Mouse (Mus musculus): ENCODE data around the gene Nav2.
A peak's percentile ranks its signal among the peaks of the same experiment; 100 is the strongest.

Gene Nav2

DNA sequence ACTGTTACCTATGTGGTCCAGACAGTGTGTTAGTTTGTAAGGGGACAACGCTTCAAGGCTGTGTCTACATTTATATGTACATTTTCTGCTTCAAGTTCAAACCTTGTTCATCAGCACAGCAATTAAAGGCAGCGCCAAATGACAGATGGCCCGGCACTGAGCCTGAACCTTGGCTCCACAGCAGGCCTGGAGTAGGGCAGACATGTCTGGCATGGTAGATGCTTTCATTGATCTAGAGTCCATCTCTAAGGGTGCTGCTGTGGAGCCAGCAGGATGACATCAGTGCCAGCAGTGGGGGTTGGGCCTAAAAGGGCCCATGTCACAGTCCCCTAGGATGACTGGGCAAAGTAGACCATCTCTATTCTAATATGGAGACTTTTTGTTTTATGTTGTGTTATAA is 186.0 kb downstream of the Nav2 start:
- peak in 1 of 2 experiments; percentile 66 for DNase-seq (ENCODE audit: low spot score in 2 of 2)

DNA sequence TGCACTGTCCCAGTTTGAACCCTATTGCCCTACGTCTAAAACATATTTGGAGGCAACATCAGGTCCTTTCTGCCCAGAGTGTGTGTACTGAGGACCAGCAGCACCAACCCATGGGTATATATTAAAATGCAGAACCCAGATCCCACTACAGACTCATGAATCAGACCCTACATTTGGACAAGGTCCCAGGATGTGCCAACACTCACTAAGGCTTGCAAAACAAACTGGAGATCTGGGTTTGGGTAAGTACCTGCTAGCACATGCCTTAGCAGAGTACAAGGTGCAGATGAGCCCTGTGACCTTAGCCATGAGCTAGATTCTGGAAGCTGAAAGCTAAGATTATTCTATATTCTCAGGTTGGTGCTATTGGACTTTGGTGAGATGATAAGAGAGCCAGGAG is 192.8 kb downstream of the Nav2 start:
- no peak for DNase-seq (ENCODE audit: low spot score in 2 of 2)

DNA sequence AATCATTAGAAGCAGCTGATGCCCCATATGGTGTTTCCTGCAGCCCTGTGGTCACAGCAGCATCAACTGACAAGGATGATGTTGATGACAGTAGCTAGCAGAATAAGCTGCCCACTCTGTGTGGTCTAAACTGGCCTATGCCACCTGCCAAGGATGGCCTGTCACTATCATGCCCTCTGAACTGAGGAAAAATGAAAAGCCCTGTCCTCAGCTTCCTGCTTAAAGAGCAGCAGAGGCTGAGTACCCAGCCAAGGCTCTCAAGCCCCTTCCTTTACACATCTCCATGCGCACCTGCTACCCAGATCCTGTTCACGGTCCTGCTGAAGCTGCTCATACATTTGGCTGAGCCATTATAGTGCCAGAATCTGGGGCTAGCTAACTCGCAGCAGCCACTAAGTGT is 193.7 kb downstream of the Nav2 start:
- DNase-seq (ENCODE audit: low spot score in 2 of 2): peak in 1 of 2 experiments; percentile 42

DNA sequence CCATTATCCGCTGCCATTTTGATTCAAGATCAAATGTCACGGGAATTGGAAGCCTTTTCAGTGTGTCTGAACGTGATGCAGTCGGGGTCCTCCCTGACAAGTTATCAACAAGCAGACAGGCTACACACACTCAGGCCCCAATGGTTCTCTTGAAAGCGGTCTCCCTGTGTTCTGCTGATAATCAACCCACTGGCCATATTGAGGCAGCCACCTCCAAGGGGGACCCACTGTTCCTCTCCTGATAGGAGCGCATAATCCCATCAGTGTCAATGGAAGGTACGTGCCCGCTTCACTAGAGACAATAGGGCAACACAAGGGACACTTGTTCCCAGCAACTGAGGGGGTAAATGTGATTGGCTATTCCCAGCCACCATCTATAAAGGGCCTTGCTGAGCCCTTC is 195.9 kb downstream of the Nav2 start:
- no peak for DNase-seq (ENCODE audit: low spot score in 2 of 2)

DNA sequence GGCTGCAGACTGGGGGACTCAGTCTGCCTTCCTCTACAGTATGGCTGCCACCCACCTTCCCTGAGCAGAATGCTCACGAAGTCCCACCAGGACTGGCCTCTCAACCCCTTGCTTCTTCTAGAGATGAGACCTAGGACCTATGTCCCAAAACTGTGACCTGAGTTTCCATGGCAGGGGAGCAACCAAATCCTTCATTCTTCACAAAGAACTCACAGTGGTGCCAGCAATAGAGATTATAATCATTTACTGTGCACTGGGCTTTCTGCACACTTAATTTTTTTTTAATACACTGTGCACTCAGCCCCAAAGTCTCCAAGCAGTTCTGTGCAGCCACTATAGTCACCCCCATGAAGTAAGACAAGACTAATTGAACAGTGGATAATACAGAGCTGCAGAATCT is 196.3 kb downstream of the Nav2 start:
- no peak for DNase-seq (ENCODE audit: low spot score in 2 of 2)

DNA sequence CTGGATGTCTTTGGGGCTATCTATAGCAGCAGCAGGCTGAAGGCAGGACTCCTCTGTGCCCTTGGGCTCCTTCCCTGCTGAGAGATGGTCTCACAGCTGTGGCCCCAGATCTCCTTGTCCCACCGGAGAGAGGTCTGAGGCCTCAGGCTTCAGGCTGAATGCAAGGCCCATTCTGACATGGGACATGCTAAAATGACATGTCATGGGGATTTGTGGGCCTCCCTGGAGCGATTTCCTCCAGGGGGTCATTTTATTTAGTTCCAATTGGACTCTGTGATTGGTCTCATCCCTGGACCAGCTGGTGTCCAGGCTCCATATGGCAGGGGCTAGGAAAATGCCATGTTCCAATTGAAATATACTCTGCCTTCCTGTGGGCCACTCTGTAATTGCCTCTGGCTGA is 197.0 kb downstream of the Nav2 start:
- DNase-seq (ENCODE audit: low spot score in 2 of 2): no peak

DNA sequence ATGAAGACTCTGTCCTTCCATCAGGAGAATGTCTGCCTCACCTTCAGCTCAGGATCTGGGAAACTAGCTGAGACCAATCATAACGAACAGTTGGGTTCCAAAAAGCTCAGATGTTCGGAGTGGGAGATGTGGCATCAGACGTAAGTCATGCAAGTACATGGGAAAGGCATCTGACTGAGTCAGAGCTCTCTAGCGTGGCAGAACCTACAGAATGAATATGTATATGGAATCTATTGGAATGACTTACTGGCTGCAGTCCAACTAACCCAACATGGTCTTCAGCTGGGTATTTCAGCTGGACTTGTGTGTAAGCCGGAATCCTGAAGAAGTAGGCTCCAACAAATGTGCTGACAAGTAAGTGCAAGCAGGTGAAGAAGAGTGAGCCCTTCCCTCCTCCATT is 199.6 kb downstream of the Nav2 start:
- no peak for DNase-seq (ENCODE audit: low spot score in 2 of 2)

DNA sequence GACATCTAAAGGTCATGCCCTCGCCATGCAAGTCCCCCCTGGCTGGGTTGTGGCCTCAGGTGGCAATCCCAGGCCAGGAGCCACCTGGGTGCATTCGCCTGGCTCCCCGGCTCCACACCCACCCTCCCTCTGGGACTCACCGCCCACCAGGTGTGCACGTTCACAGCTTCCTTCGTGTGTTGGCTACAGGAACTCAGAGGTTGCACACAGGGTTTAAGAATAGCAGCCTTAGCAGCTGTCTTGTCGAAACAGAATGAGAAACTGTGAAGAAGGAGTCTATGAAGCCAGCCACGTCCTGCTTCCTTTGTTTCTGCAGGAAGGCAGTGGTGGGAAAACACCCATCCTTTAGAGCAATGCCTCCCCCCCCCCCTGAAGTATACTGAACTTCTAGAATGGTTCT is 210.5 kb downstream of the Nav2 start:
- DNase-seq (ENCODE audit: low spot score in 2 of 2): no peak

DNA sequence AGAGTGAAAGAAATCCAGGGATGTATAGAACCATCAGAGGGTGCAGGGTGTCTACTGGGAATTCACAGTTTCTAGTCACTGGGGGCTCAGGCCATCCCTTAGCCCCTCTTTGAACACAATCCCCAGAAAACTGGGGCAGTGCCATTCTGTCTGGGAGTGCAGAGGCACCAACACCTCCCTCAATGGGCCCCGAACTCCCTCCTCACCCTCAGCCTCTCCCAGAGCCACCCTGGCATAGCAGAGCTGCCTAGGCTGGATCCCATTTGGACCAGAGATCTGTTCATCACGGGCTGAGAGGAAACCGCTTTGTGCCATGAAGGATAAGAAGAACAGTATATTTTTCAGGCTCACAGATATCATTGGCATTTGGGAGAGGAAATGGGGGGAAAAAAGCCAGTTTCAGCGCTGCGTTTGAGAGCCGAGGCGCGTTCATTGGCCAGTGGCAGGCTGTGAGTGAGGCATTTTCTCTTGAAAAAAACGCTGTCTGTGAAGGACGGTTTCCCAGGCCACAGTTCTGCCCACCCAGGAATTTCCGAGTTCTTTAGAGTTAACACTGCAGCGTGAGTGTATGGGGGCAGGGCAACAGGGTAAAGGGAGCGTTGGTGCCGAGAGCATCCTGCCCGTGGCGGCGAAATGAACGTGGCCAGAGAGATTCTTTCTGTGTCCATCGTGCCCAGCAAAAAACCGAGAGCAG is 211.4 kb downstream of the Nav2 start:
- DNase-seq (ENCODE audit: low spot score in 2 of 2): peak in 1 of 2 experiments; percentile 48

DNA sequence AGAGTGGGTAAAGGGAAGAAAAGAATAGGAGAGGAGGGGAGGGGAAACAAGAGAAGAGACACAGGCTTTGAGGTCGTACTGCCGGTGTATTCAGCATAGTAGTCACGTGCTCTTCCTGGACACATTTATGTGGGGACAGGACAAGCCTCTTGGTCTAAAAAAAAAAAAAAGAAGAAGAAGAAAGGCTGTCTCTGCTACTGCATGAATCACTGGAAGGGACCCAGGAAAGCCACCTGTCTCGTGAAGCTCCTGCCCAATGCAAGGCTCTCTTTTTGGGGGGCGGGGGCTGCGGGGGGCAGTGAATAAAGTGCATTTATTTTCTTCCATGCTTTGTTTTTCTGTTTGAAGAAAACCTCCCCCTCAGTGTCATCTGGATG is 212.0 kb downstream of the Nav2 start:
- DNase-seq (ENCODE audit: low spot score in 2 of 2): no peak

DNA sequence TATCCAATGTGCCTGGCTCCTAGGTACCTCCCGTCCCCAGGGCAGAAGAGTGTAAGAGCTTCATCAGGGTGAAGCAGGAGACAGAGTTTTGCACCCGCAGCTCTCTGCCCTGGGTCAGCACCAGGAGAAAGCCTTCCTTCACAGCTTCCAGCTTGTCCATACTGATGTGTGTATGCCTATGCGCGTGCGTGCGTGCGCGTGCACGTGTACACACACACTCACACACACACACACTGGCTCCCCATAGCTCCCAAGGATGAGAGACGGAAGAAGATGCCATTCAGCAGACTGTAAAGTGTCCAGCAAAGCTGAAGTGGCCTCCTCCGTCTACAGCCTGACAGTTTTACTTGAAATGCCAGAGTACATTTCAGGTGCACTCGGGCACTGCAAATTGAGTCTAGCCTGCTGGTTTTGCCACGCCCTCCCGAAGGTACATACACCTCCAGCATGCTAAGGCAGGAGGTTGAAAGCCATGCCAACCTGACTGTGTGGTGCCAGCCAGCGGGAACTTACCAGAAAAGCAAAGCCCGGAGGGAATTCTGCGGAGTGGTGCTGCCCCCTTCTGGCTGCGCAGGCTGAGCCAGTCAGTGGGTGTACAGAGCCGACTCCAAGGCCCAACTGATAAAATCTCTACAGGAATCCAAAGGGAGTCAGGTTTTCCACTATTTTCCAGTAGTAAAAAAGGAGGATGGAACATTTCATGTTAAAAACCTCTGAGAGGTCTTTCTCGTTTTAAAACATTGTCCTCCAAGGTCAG is 212.6 kb downstream of the Nav2 start:
- DNase-seq (ENCODE audit: low spot score in 2 of 2): peak; percentile 93 to 96

DNA sequence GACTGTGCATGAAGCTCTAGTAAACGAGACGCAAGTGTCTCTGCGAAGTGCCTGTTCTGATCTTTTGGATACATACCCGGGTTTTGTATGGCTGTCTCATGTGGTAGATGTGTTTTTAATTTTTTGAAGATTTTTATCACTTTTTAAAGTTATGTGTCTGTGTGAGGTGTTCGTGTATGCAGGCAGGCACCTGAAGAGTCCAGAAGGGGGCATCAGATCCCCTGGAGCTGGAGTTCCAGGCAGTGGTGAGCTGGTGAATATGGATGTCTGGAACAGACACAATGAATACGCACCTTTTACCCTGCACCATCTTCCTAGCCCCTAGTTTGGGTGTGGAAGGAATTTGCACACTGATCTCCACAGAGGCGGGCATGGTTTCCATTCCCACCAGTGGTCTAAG is 214.0 kb downstream of the Nav2 start:
- no peak for DNase-seq (ENCODE audit: low spot score in 2 of 2)

DNA sequence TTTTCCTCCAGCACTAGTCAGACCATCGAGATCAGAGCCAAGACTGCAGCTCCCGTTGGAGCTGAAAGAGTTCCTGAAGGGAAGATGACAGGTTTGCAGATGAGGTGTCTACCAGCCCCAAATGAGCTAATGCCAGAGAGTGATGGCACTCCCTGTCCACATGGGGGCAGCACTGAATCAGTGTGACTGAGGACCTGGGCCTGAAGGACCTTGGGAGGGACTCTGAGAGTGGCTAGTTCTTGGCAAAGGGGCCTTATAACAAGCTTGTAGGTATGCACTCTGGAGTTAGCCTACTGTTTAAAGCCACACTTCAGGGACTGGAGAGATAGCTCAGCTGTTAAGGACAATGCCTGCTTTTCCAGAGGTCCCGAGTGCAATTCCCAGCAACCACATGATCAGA is 217.0 kb downstream of the Nav2 start:
- peak in 1 of 2 experiments; percentile 56 for DNase-seq (ENCODE audit: low spot score in 2 of 2)

DNA sequence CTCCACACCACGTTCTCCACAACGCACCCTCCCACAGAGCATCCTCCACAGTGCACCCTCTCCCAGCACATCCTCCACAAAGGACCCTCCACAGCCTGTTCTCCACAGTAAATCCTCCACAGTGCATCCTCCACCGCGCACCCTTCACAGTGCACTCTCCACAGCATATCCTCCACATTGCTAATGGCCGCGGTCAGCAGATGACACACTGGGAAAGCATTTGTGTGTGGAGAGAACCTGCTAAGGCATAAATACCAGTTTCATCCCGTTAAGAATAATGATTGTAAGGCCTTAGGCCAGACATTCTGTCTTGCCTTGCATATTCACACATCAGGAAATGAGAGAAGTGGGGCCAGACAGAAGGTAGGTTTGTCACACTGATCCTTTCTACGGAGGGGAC is 219.7 kb downstream of the Nav2 start:
- no peak for DNase-seq (ENCODE audit: low spot score in 2 of 2)

DNA sequence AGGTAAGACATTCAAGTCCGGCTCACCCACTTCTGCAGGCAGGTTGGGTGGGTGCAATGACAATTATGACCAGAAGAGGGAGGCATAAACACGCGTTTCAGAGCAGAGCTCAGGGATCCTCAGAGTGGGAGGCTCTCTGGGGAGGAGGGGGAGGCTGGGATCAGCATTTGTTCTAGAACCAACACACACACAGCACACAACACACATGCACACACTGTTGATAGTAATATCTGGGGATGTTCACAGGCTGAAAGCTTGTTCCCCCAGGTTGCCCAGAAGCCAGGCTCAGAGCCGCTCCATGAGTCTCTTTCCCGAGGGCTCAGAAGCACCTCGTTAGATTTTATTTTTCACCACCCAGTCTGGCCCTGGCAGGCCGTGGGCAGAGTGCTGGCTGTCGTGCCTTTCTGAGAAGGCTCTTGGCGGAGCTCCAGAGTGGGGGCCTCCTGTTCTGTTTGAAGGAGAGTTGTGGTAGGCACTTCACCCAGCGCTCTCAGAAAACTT is 224.4 kb downstream of the Nav2 start:
- peak; percentile 75 to 88 for DNase-seq (ENCODE audit: low spot score in 2 of 2)

DNA sequence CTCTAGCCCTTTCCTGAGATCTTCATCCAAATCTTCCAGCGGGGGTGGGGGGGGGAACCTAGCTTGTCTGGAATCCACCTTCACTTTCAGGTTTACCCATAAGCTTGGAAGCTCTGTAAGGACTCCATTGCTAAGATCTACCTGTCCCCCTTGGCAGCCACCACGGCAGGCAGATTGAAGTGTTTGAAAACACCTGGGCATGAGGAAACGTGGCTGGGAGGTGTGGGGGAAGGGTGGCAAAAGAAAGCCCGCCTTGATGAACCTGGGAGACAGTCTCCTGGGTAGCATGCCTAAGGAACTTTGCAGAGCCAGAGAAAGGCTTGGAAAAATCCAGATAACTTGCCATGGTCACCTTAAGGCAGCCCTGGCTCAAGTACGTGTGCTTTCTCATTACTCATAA is 225.9 kb downstream of the Nav2 start:
- no peak for DNase-seq (ENCODE audit: low spot score in 2 of 2)

DNA sequence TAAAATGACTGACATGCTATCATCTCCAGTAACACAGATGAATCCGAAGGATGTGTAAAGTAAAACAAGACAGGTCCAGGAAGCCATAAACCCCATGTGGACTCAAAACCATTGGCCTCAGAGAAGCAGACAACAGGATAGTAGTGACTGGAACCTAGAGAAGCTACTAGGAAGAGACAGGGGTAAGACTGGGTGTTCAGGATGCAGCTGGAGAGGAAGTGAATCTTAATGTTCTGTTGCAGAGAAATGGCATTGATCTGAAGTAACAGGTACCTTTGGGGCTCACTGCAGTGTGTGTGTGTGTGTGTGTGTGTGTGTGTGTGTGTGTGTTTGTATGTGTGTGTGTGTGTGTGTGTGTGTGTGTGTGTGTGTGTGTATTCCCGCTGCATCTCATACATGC is 231.2 kb downstream of the Nav2 start:
- no peak for DNase-seq (ENCODE audit: low spot score in 2 of 2)

DNA sequence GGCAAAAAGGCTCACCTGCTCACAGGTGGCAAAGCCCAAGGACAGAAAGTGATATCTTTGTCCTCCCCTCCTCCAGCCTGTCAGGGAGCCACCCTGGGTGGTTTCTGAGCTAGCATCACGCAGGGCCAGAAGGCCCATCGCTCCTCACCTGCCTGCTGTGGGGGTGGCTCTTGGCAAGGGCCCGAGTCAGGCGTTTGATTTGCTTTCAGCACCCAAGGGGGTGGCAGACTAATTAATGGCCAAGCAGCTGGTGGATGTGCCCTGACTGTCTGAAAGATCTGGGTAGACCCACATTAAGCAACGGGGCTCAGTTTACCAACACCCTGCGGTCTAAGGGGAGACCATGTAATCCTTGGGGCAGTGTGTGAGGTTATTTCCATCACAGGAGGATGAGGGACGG is 235.4 kb downstream of the Nav2 start:
- no peak for DNase-seq (ENCODE audit: low spot score in 2 of 2)

DNA sequence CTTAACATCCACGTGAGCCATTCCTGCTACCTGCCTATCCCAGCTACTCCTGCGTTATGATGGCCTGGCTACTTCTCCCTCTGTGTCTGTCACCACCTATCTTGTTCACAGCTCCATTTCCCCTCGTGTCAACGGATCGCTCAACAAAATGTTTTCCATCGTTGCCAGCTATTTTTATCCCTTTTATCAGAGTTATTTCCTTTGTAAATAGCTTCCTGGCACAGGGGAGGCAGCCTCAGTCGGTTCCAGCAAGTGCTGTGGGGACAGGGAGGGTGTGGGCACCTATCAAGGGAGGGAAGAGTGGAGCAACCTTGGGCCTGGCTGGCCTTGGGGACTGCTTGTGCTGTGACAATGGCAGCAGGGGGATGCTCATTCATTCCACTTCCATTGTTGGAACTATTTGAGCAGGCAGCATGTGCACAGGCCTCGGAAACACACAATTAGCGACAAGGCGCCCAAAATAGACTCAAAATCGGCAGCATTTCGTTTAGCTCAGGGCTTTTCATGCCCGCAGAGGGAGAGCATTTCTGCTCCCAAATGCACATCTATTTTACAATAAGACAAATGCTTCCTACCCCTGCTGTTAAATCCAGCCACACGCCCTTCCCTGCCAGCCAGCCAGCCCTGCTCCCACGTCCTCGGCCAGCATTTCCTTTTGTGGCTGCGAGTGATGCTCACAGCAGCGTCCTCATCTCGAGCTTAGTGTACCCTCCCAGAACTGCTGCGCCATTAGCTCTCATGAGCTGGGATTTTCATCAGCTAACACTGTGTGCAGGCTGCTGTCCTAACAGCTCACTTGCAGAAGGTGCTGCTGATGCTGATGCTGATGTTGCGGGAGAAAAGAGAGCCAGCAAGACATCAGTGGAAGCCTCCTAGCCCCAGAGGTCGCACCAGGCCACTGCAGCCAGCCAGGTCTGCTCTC is 237.5 kb downstream of the Nav2 start:
- DNase-seq (ENCODE audit: low spot score in 2 of 2): peak in 1 of 2 experiments; percentile 28

DNA sequence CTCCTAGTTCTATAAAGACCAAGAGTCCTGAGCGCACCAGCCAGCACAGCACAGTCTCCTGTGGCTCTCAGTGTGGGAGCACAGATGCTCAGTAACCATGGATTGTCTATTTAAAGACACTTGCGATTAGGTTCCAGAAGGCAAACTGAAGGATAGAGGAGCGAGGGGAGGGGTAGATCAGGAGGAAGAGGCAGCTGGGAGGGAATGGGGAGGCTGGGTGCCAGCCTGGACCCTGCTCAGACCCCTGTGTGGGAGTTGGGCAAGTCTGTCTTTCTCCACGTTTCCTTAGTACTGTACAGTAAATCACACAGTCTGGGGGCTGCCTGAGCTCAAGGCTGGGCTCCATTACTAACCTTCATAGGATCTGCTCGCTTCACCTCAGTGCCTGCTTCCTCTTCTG is 243.8 kb downstream of the Nav2 start:
- no peak for DNase-seq (ENCODE audit: low spot score in 2 of 2)

DNA sequence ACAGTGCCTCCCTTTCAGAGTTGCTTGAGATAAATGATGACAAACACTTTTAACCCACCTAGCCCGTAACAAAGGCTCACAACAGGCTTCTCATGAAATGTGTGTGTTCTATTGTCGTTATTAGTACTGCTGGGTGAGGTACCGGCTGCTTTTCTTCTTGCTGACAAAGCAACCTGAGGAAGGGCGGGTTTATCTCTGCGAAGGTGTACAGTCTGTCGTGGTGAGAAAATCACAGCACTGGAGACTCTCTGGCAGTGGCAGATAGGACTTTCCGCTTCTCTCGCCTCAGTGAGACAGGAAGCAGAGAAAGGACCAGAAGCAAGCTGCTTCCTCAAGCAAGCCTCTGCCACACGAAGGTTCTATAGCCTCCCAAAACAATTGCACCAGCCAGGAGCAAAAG is 244.2 kb downstream of the Nav2 start:
- DNase-seq (ENCODE audit: low spot score in 2 of 2): no peak

DNA sequence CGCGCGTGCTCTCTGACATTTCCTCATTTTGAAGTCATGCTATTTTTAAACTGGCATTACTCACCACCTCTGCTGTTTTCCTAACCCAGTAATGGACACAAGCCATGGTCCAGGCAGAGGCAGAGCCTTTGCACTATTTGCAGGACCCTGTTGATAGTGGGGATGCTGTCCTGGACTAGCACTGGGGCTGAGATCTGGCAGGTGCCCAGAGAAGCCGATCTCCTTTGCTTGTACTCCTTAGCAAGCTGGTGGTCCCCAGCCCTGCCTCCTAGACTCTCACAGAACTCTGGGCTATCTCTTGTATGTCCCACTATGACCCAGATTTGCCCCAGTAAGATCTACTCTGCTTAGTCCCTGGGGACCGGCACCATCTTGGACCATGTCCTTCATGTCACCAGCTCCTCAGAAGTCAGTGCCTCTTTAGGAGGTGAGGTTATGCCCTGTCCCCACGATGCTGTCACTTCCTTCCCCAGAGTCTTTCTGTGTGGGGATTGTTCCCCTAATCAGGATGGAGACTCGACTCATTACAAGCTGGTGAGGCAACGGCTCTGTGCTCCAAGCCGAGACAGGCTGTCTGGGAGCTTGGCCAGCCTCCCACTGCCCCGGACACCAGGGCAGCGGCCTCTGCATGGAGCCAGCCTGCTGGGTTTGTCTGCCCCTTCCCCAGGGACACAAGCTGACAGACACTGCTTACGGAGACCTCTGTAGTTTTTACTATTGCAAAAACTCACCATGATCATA is 250.3 kb downstream of the Nav2 start:
- no peak for DNase-seq (ENCODE audit: low spot score in 2 of 2)
